Mouse (Mus musculus) limb, embryonic 14.5 days (tissue): Measurements from ENCODE around the gene Xpnpep3. TPM values are rescaled to one million over a fixed set of nuclear protein-coding genes. Genes with fewer than 3 reads are reported as not detected.

Experiments
- ATAC-seq: fragments of 200-750 bp; cut with Nextera tagmentation; 2 replicates; pipeline ENCODE4 v1.8.0; 2017; ENCODE audit warnings: low read depth, moderate number of reproducible peaks, moderate TSS enrichment; ENCODE audit not compliant: low FRiP score
- DNase-seq: peaks from one replicate; pipeline ENCODE4 v3.0.0-alpha.2; 2015; ENCODE audit warnings: low spot score
- H3K27ac ChIP-seq: fragments of 300-500 bp; sonication (generic); replicated peaks from 2 replicates; pipeline ENCODE4 v1.5.1; 2014; ENCODE audit warnings: low read depth, mild to moderate bottlenecking, low read length, moderate library complexity, mixed read lengths
- H3K27me3 ChIP-seq: fragments of 300-500 bp; sonication (generic); 2 replicates; pipeline ENCODE4 v1.6.1; 2014; ENCODE audit warnings: low read length, mixed read lengths; ENCODE audit not compliant: control insufficient read depth, insufficient read depth
- H3K36me3 ChIP-seq: fragments of 300-500 bp; sonication (generic); 2 replicates; pipeline ENCODE4 v1.6.1; 2014; ENCODE audit warnings: mild to moderate bottlenecking, low read length, moderate library complexity, mixed read lengths; ENCODE audit not compliant: control insufficient read depth, insufficient read depth
- H3K4me1 ChIP-seq: fragments of 300-500 bp; sonication (generic); 2 replicates; pipeline ENCODE4 v1.6.1; 2014; ENCODE audit warnings: antibody characterized with exemption, low read length, mixed read lengths; ENCODE audit not compliant: control insufficient read depth, insufficient read depth
- H3K4me2 ChIP-seq: fragments of 300-500 bp; sonication (generic); replicated peaks from 2 replicates; pipeline ENCODE4 v1.6.1; 2014; ENCODE audit warnings: low read depth, mild to moderate bottlenecking, low read length, moderate library complexity; ENCODE audit not compliant: severe bottlenecking
- H3K4me3 ChIP-seq: fragments of 300-500 bp; sonication (generic); replicated peaks from 2 replicates; pipeline ENCODE4 v1.5.1; 2014; ENCODE audit warnings: low read length
- H3K9ac ChIP-seq: fragments of 300-500 bp; sonication (generic); 2 replicates; pipeline ENCODE4 v1.6.1; 2014; ENCODE audit warnings: mild to moderate bottlenecking, low read depth, low read length, moderate library complexity; ENCODE audit not compliant: severe bottlenecking
- H3K9me3 ChIP-seq: fragments of 300-500 bp; sonication (generic); 2 replicates; pipeline ENCODE4 v1.6.1; 2016; ENCODE audit warnings: low read length; ENCODE audit not compliant: control insufficient read depth
- POLR2A ChIP-seq: fragments of 200-500 bp; IDR thresholded peaks from 2 replicates; pipeline ENCODE4 v1.8.0; 2012; ENCODE audit warnings: inconsistent platforms, mild to moderate bottlenecking, moderate library complexity, borderline replicate concordance; ENCODE audit not compliant: insufficient read depth, insufficient read length; ENCODE audit errors: extremely low read depth
- WGBS: fragments of 180-500 bp; shearing (Covaris S2); extraction: QIAGEN DNeasy Blood & Tissue Kit; methylation state at CpG from one replicate; pipeline ENCODE4 v1.1.7; 2014; 5-methylcytosine and 5-hydroxymethylcytosine counted together
- polyA plus RNA-seq, 2 experiments: library from polyadenylated mRNA; depleted of rRNA in 1 of 2; stranded (reverse) in 1 of 2; unstranded in 1 of 2; fragments of >200 nt; fragmentation: Nextera tagmentation in 1 of 2; extraction: Ambion mirVana in 1 of 2; gene quantifications; 2 replicates each; pipeline versions ENCODE4 v1.2.1 to v1.2.3; 2012 to 2014

The Xpnpep3 gene
- polyA plus RNA-seq (2012; rRNA removed) (10.4 and 10.5 TPM in 2 replicates), polyA plus RNA-seq (2014; fragmentation: Nextera tagmentation; extraction: Ambion mirVana) (6.6 and 7.7 TPM in 2 replicates)

- peaks cover 11% of the 10 kb centered on the region; the same call in 1 of the 2 replicates for H3K4me1 ChIP-seq
- ATAC-seq = peak; percentile 100
- H3K4me2 ChIP-seq = peak within 1 kb of the TSS; percentile 62
- H3K27ac ChIP-seq = peak within 1 kb of the TSS; percentile 96
- TF ChIP-seq POLR2A = 0 out of 2 replicates have a peak, but pooled peaks have one; percentile 39
- H3K9me3 ChIP-seq = no peaks in the 10 kb centered on the region
- H3K9ac ChIP-seq = peak within 1 kb of the TSS; percentile 92
- H3K36me3 ChIP-seq = 0 out of 2 replicates have a peak, but pooled peaks cover 4% of the 10 kb centered on the region
- peak; percentile 96 for DNase-seq
- H3K4me3 ChIP-seq = peak within 1 kb of the TSS; percentile 94
- WGBS = 0% methylated on average over 47 of the region's 50 CpGs
- H3K27me3 ChIP-seq = no peaks in the 10 kb centered on the region
Observed at GRCm38 (mm10) chr15:81399638-81400315, at the start of gene Xpnpep3, which contains the start of gene St13. TSS of gene Xpnpep3 (plus strand) at chr15:81400138. TSS of gene St13 (minus strand) at chr15:81400077.

GRCm38 (mm10) chr15:81350401-81350800, 49.5 kb upstream of the Xpnpep3 start:
- H3K9ac ChIP-seq = no peak overlapping the region; the same call in 1 of the 2 replicates
- no peak overlapping the region for H3K4me2 ChIP-seq
- no peak overlapping the region for H3K27ac ChIP-seq
- H3K9me3 ChIP-seq = no peaks in the 10 kb centered on the region
- 0 out of 2 replicates have a peak, but pooled peaks cover 4% of the 10 kb centered on the region for H3K36me3 ChIP-seq
- no peak for ATAC-seq
- no peaks in the 10 kb centered on the region for H3K4me1 ChIP-seq
- no peaks in the 10 kb centered on the region for H3K27me3 ChIP-seq
- 56% methylated on average over 1 of the region's 1 CpGs for WGBS
- no peak for TF ChIP-seq POLR2A
- H3K4me3 ChIP-seq = no peak overlapping the region
- peak; percentile 60 for DNase-seq

DNA sequence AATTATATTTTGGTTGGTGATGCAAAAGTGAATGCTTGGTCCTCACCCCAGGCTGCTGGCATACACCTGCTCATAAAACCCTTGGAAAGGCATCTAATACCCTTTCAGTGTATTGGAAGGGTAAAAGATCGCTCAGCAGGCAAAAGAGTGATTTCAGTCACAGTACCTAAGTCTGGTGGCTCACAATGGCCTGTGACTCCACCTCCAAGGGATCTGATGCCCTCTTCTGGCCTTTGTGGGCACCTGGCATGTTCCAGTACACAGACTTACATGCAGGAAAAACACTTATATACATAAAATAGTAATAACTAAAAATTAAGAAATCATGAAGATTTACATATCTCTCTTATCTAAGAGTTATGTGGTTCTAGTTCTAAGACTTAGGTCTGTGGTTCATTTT, 47.3 kb upstream of the Xpnpep3 start:
- no peaks in the 10 kb centered on the region for H3K9me3 ChIP-seq
- no peak for TF ChIP-seq POLR2A
- 0 out of 2 replicates have a peak, but pooled peaks cover 4% of the 10 kb centered on the region for H3K36me3 ChIP-seq
- H3K4me3 ChIP-seq = no peak overlapping the region
- H3K4me2 ChIP-seq = no peak overlapping the region
- 70% methylated on average over 1 of the region's 1 CpGs for whole genome bisulfite sequencing
- H3K27ac ChIP-seq = no peak overlapping the region
- H3K9ac ChIP-seq = no peak overlapping the region
- H3K27me3 ChIP-seq = no peaks in the 10 kb centered on the region
- ATAC-seq = no peak
- H3K4me1 ChIP-seq = no peaks in the 10 kb centered on the region
- no peak for DNase-seq

GRCm38 (mm10) chr15:81355146-81355761, 44.7 kb upstream of the Xpnpep3 start:
- TF ChIP-seq POLR2A = no peak
- Histone ChIP-seq H3K36me3 (0 out of 2 replicates have a peak, but pooled peaks cover 4% of the 10 kb centered on the region), H3K4me1 (peaks cover 6% of the 10 kb centered on the region), H3K4me3 (no peak overlapping the region), H3K9me3 (no peaks in the 10 kb centered on the region), H3K4me2 (no peak overlapping the region), H3K9ac (no peak overlapping the region), H3K27me3 (no peaks in the 10 kb centered on the region), H3K27ac (no peak overlapping the region)
- 60% methylated on average over 3 of the region's 3 CpGs for WGBS
- DNase-seq (peak; percentile 19), ATAC-seq (no peak)

DNA sequence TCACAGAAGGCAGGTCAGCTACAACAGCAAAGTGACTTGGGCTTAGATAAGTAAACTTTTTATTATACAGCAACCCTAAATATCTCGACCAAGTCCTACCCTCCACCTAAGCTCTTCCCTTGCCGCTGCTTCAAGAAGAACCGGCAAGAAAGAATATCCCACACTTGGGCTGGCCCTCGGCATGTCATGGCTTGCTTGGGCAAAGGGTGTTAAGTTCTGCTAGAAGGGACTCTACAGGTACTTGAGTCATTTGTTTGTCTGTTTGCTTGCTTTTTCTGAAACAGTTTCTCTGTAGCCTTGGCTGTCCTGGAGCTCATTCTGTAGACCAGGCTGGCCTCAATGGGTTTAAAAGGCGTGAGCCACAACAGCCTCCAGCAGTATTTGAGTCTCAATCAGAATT, 43.0 kb upstream of the Xpnpep3 start:
- Histone ChIP-seq H3K9me3 (no peaks in the 10 kb centered on the region), H3K4me2 (no peak overlapping the region), H3K36me3 (0 out of 2 replicates have a peak, but pooled peaks cover 4% of the 10 kb centered on the region), H3K4me3 (no peak overlapping the region), H3K27ac (0 out of 2 replicates have a peak overlapping the region, but pooled peaks have one; percentile 20), H3K4me1 (peaks cover 6% of the 10 kb centered on the region), H3K9ac (no peak overlapping the region), H3K27me3 (no peaks in the 10 kb centered on the region)
- 27% methylated on average over 5 of the region's 5 CpGs for WGBS
- TF ChIP-seq POLR2A = no peak
- no peak for DNase-seq
- ATAC-seq = no peak
